Mouse (Mus musculus) adrenal gland, adult 2 months (tissue): ENCODE data around the gene Adamtsl3. TPM values are rescaled to one million over a fixed set of nuclear protein-coding genes. Genes with fewer than 3 reads are reported as not detected.

Source experiments
- DNase-seq: peaks from one replicate; pipeline ENCODE4 v3.0.0; 2021
- polyA plus RNA-seq: library from polyadenylated mRNA; depleted of rRNA; stranded (reverse); fragments of >200 nt; gene quantifications from 2 replicates; pipeline ENCODE4 v1.2.3, GENCODE M21; 2012; rRNA removed
- total RNA-seq, 2 experiments: library from RNA; stranded (reverse); gene quantifications; 2 replicates each; pipeline ENCODE4 v1.2.3; 2021

Gene Adamtsl3
- total and polyA plus RNA-seq, 3 experiments, result 0.64 to 2.3 (median 1.4) TPM

GRCm38 (mm10) chr7:82648353-82649080 is 313.0 kb downstream of the Adamtsl3 start, which contains the start of the genes Saxo2 and Efl1:
Saxo2 (minus strand) TSS chr7:82648528.
Efl1 (plus strand) TSS chr7:82648614.
- peak; percentile 96 for DNase-seq

GRCm38 (mm10) chr7:82649081-82649445 is 313.6 kb downstream of the Adamtsl3 start:
- DNase-seq, result no peak

Other genes with a start within 250 kb of the Adamtsl3 start
- gene Sh3gl3, start 161.9 kb upstream of the Adamtsl3 start, total RNA-seq, result 1 to 10 TPM; 5.8 to 7.9 TPM
- 0.49 and 0.70 TPM in 2 replicates for gene Sh3gl3, start 161.9 kb upstream of the Adamtsl3 start, polyA plus RNA-seq